Mouse (Mus musculus): ENCODE measurements at regions not wholly inside any gene's neighbourhood (a gene's known extent, or its start where the extent isn't known, plus 50 kb on each side); places are given as distances from the start of the nearest gene placed in this dataset.

DNA sequence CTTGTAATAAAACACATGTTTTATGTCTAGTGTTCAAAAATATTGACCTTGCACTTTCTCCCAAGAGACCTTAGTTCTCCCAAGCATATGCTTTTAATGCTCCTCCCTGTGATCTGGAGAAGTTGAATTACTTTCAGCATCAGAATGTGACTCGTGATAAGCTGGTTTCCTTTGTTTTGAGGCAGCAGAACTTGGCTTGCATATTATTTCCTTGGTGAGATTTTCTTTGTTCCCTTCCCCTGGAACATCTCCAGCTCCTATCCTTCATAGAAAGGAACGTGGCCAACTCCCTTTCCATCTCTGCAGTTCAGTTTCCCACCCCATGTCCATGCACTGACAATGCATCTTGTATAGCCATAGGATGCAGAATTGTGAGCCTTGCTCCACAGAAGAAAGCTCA, 1292.0 kb upstream of the Flrt2 start:
- no peak for ATAC-seq (ENCODE audit: low FRiP score)
- Histone ChIP-seq H3K4me3 (replicated peaks) (no peak overlapping the region), H3K4me1 (no peaks in the 10 kb centered on the region), H3K27ac (no peak overlapping the region), H3K9me3 (no peaks in the 10 kb centered on the region), H3K27me3 (no peaks in the 10 kb centered on the region), H3K4me2 (no peak overlapping the region), H3K36me3 (replicated peaks) (no peaks in the 10 kb centered on the region), H3K9ac (no peak overlapping the region)
- 64% methylated on average over 2 of the region's 2 CpGs for WGBS

DNA sequence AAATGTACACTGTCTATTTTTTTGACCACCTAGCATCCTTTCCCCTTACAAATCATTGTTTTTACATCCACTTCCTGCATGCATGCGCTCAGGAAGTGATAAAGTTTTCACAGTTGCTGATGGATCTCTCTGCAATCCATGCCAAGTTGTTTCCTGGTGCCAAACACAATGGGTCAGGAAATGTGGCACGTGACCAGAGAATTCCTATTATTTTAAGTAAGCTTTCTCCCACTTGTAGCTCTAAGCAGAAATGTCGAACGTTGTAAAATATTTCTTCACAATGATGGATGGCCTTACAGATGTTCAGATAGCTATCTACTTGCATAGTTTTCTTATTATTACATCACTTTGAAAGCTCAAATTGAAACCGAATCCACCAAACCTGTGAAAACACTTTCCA, 1271.1 kb upstream of the Flrt2 start:
- WGBS: 87% methylated on average over 5 of the region's 5 CpGs
- Histone ChIP-seq H3K27ac (no peak overlapping the region), H3K9ac (no peak overlapping the region)

DNA sequence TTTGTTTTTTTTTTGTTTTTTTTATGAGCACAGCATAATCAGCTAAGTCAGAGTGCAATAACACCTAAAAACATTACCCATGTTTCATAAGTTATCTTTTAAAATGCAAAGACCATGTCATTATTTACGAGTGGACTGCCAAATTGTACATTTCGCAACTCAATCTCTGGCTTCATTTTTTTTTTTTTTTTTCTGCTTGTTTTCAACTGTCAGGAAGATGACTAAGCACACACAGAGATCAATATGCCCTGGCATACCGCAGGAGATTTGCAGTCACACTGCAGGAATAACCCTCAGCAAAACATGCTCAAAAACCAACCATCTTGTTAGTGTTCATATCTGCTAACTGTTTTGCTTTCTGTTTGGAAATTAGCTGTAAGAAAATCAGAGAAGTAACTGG, 1270.3 kb upstream of the Flrt2 start:
- 81% methylated on average over 3 of the region's 3 CpGs for WGBS
- no peak overlapping the region for H3K27ac ChIP-seq

More for the DNA sequence above, 1271.1 kb upstream of the Flrt2 start:
- Histone ChIP-seq H3K36me3 (replicated peaks) (no peaks in the 10 kb centered on the region), H3K9me3 (no peaks in the 10 kb centered on the region), H3K4me1 (peaks cover 10% of the 10 kb centered on the region; the same call in 1 of the 2 replicates), H3K4me3 (replicated peaks) (no peak overlapping the region), H3K27me3 (no peaks in the 10 kb centered on the region), H3K4me2 (no peak overlapping the region)
- ATAC-seq (ENCODE audit: low FRiP score): no peak

DNA sequence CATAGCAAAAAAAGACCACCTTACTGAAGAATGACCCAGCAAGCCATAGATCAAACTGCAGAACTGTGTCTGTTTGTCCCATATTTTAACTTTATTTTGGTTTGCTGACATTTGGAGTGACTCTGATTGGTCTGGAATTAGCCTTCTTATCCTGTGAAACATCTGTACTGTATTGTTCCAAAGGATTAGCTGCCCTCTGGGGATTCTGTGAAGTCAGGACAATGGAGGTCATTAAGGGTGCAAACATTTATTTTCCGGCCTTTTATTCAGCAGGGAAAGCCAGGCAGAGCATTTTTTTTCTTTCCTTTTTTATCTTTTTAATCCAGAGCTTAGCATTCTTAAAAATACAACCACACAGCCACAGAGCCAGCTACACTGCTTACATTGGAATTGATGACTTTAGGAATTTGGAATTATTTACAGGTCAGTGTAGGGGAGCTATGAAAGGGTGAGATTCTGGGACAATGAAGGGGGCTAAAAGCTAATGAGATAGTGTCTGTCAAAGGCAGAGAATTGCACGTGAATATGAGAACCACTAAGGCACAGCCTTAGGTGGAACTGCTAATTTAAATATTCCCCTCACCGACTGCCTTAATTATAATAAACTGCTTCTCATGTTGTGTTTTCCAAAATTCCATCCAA, 1267.6 kb upstream of the Flrt2 start:
- no peak overlapping the region for H3K27ac ChIP-seq
- ATAC-seq (ENCODE audit: low FRiP score): 0 out of 2 replicates have a peak, but pooled peaks have one; percentile 41
- H3K4me3 ChIP-seq (replicated peaks): no peak overlapping the region
- H3K9me3 ChIP-seq: no peaks in the 10 kb centered on the region
- H3K4me1 ChIP-seq: peaks cover 10% of the 10 kb centered on the region; the same call in 1 of the 2 replicates
- no peaks in the 10 kb centered on the region for H3K36me3 ChIP-seq (replicated peaks)
- H3K9ac ChIP-seq: no peak overlapping the region
- peaks cover 5% of the 10 kb centered on the region for H3K27me3 ChIP-seq
- no peak overlapping the region for H3K4me2 ChIP-seq
- WGBS: 3% methylated on average over 3 of the region's 3 CpGs

More for the DNA sequence above, 1270.3 kb upstream of the Flrt2 start:
- no peaks in the 10 kb centered on the region for H3K9me3 ChIP-seq
- H3K4me3 ChIP-seq (replicated peaks): no peak overlapping the region
- H3K36me3 ChIP-seq (replicated peaks): no peaks in the 10 kb centered on the region
- no peak overlapping the region for H3K4me2 ChIP-seq
- H3K4me1 ChIP-seq: peaks cover 10% of the 10 kb centered on the region; the same call in 1 of the 2 replicates
- H3K27me3 ChIP-seq: peaks cover 1% of the 10 kb centered on the region; the same call in 1 of the 2 replicates
- no peak for ATAC-seq (ENCODE audit: low FRiP score)
- H3K9ac ChIP-seq: no peak overlapping the region

DNA sequence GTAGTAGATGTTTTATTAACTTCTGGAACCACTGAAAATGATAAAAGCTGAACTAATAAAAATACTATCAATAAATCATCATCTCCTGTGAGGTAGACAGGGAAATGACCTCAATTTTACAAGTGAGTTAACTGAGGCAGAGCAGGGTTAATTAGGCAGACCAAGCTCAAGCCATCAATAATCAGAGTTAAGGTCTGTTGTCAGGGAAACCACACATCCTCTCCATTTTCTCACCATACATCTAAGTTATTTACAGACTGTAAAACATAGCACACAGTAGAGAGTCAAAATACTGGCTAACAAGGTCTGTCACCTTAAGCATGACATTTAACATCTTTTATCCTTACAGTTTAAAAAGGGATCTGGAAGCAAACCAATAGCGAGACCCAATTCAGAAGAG, 1242.5 kb upstream of the Flrt2 start:
- H3K4me3 ChIP-seq (replicated peaks): no peak overlapping the region
- H3K9me3 ChIP-seq: no peaks in the 10 kb centered on the region
- no peak overlapping the region for H3K27ac ChIP-seq
- H3K4me2 ChIP-seq: no peak overlapping the region
- no peaks in the 10 kb centered on the region for H3K4me1 ChIP-seq
- WGBS: 88% methylated on average over 1 of the region's 1 CpGs
- no peaks in the 10 kb centered on the region for H3K27me3 ChIP-seq
- no peak overlapping the region for H3K9ac ChIP-seq
- H3K36me3 ChIP-seq (replicated peaks): no peaks in the 10 kb centered on the region
- ATAC-seq (ENCODE audit: low FRiP score): no peak

DNA sequence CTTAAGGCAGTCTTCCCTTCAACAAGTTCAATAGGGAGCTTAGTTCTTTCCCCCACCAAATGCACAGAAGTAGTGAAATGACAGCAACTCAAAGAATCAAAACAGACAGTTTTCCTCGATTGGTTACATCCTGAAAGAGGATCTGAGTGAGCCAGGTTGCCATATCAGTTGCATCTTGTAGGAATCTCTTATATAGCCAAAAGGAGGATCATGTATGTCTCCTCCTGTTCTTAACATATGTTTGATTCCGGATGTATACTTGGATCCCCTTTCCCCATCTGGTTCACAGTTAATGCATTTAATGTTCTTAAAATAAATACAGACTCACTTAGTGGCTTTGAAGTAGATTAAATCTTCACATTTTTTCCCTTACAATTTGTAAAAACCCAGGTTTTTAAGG, 1224.0 kb upstream of the Flrt2 start:
- no peak overlapping the region for H3K4me2 ChIP-seq
- no peaks in the 10 kb centered on the region for H3K9me3 ChIP-seq
- H3K9ac ChIP-seq: no peak overlapping the region
- H3K27me3 ChIP-seq: no peaks in the 10 kb centered on the region
- no peaks in the 10 kb centered on the region for H3K36me3 ChIP-seq (replicated peaks)
- 71% methylated on average over 2 of the region's 2 CpGs for WGBS
- no peak overlapping the region for H3K4me3 ChIP-seq (replicated peaks)
- no peak overlapping the region for H3K27ac ChIP-seq
- ATAC-seq (ENCODE audit: low FRiP score): no peak
- H3K4me1 ChIP-seq: no peaks in the 10 kb centered on the region

DNA sequence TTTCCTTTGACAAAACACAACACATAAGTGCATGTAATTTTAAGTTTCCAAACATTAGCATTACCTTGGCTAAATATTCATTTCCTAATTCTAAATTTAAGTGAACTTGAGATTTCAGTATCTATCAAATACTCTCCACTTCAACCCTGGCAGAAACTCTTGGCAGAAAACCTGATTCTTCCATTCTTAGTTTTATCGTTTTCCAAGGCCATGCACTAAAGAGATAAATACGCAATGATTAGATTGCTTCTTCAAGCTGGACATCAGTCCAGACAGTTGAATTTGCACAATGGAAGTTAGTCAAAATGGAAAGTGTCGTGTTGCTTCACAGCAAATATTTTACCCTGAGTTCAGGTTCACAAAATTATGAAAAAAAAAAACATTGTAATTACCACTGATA, 1223.4 kb upstream of the Flrt2 start:
- H3K36me3 ChIP-seq (replicated peaks): no peaks in the 10 kb centered on the region
- no peaks in the 10 kb centered on the region for H3K27me3 ChIP-seq
- no peak for ATAC-seq (ENCODE audit: low FRiP score)
- H3K9me3 ChIP-seq: no peaks in the 10 kb centered on the region
- no peak overlapping the region for H3K4me2 ChIP-seq
- no peaks in the 10 kb centered on the region for H3K4me1 ChIP-seq
- H3K4me3 ChIP-seq (replicated peaks): no peak overlapping the region
- WGBS: 87% methylated on average over 3 of the region's 3 CpGs
- no peak overlapping the region for H3K27ac ChIP-seq
- H3K9ac ChIP-seq: no peak overlapping the region

DNA sequence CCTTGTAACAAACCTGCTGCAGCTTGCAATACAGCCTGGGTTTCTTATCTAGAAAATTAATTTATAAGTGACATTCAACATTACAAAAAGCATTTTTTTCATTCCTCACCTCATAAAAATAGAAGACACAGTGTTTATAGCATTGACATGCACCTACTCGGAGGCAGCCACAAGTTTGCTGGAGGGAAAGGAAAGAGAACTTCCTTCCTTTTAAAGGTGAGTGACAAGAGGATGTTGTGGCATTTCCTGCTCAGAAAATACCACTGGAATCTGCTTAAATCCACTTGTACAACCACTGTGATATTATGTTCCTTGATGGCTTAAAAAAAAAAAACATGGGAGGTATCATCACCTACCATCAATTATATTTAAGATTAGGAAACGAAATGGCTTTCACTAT, 1222.2 kb upstream of the Flrt2 start:
- Histone ChIP-seq H3K4me2 (no peak overlapping the region), H3K4me1 (no peaks in the 10 kb centered on the region), H3K27me3 (no peaks in the 10 kb centered on the region), H3K9ac (no peak overlapping the region), H3K4me3 (replicated peaks) (no peak overlapping the region), H3K36me3 (replicated peaks) (no peaks in the 10 kb centered on the region), H3K9me3 (no peaks in the 10 kb centered on the region), H3K27ac (no peak overlapping the region)
- no peak for ATAC-seq (ENCODE audit: low FRiP score)
- WGBS: 86% methylated on average over 2 of the region's 2 CpGs

DNA sequence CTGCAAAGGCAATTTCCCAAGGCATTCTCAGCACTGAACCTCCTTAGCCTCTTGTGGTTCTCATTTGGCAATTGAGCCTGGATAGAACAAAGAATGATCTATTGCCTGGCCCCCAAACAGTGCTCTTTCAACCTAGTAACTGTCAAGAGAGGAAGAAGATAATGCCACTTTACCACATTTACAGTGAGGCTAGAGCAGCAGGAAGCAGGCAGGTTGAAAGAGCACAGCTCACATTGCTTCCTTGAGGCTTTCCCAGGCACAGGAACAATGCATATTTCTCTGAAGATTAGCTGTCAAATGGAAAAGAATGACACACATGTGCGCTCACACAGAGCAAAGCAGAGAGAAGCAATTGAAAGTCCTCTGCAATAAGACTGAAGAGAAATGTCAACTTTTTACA, 1221.0 kb upstream of the Flrt2 start:
- Histone ChIP-seq H3K9me3 (no peaks in the 10 kb centered on the region), H3K36me3 (replicated peaks) (no peaks in the 10 kb centered on the region), H3K27ac (0 out of 2 replicates have a peak overlapping the region, but pooled peaks have one; percentile 50), H3K4me2 (no peak overlapping the region), H3K4me3 (replicated peaks) (no peak overlapping the region), H3K9ac (no peak overlapping the region), H3K27me3 (no peaks in the 10 kb centered on the region), H3K4me1 (no peaks in the 10 kb centered on the region)
- no peak for ATAC-seq (ENCODE audit: low FRiP score)
- 67% methylated on average over 1 of the region's 1 CpGs for WGBS

DNA sequence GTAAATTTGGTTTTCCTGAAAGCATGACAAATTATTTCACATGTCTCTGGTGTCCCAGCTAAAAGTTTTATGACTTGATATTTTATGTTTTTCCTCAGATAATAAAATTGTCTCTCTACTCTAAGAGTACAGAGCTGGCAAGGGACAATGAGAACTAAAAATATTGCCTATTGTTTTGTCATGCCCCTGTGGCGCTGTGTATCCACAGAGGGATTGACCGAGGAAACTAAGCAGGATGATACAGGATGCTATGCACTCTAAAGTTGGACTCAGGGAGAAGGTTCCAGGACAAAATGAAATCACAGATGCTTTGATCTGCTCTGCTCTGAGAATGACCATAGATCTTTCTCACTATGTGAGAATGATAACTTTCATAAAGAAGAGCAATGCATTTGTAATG, 1203.3 kb upstream of the Flrt2 start:
- Histone ChIP-seq H3K27ac (no peak overlapping the region), H3K4me1 (no peaks in the 10 kb centered on the region), H3K27me3 (no peaks in the 10 kb centered on the region), H3K9me3 (no peaks in the 10 kb centered on the region), H3K36me3 (replicated peaks) (no peaks in the 10 kb centered on the region), H3K4me2 (no peak overlapping the region), H3K4me3 (replicated peaks) (no peak overlapping the region), H3K9ac (no peak overlapping the region)
- ATAC-seq (ENCODE audit: low FRiP score): no peak
- WGBS: 90% methylated on average over 2 of the region's 2 CpGs

DNA sequence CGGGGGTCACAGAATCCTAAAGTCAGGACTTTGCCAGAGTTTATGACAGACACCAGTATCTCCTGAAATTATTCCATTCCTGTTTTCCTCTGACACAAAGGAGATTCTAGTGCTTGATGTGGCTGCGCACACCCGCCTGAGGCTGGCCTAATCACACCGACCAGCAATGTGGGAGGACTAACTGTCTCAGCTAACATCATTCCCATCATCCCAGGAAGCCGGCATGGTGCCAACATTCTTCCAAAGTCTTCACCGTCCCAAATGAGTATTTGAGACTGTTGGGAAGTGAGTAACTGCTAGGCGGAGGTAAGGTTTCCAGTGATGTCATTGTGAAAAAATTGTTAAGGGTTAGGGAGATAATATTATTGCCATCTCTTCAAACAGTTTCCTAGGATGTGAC, 1183.9 kb upstream of the Flrt2 start:
- WGBS: 78% methylated on average over 7 of the region's 7 CpGs
- Histone ChIP-seq H3K36me3 (replicated peaks) (no peaks in the 10 kb centered on the region), H3K9me3 (no peaks in the 10 kb centered on the region), H3K27me3 (no peaks in the 10 kb centered on the region), H3K27ac (no peak overlapping the region), H3K4me3 (replicated peaks) (no peak overlapping the region), H3K4me2 (no peak overlapping the region), H3K9ac (no peak overlapping the region), H3K4me1 (no peaks in the 10 kb centered on the region)
- ATAC-seq (ENCODE audit: low FRiP score): peak; percentile 39; the same call in 1 of the 2 replicates

DNA sequence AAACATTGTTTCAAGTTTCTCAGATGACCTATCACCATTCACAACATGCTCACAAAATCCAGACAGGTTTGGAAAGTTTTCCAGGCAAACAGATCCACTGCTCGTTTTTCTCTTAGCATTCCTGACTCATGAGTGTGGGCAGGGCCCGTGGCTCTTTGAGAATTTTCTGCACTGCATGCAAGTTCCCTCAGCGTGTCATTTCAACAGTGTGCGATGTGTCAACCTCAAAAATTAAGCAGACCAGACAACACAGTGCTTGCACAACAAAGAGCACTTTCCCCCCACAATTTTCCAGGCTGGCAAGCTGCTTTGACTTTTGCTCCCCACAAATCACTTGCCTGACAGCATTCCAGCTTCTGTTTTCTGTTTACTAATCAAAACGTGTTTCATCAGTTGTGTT, 1182.2 kb upstream of the Flrt2 start:
- H3K36me3 ChIP-seq (replicated peaks): no peaks in the 10 kb centered on the region
- no peaks in the 10 kb centered on the region for H3K4me1 ChIP-seq
- WGBS: 60% methylated on average over 5 of the region's 5 CpGs

DNA sequence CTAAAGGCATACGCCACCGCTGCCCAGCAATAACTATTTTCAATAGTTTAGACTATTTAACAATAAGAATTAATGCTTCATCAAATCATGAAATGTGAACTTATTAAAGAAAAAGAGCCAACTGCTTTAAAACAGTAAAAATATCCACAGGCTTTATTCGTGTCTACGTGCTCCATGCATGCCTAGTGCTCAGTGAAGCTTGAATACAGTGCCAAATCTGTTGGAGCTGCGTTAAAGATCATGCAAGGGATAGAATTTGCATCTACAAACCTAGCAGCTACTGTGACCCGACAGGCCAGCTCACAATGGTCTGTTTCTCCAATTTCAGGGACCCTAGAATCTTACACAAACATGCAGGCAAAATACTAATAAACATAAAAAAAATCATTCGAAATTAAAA, 1147.3 kb upstream of the Flrt2 start:
- no peak overlapping the region for H3K4me3 ChIP-seq (replicated peaks)
- H3K27me3 ChIP-seq: no peaks in the 10 kb centered on the region
- no peaks in the 10 kb centered on the region for H3K36me3 ChIP-seq (replicated peaks)
- no peak for ATAC-seq (ENCODE audit: low FRiP score)
- no peaks in the 10 kb centered on the region for H3K9me3 ChIP-seq
- no peak overlapping the region for H3K9ac ChIP-seq
- no peak overlapping the region for H3K4me2 ChIP-seq
- H3K27ac ChIP-seq: no peak overlapping the region
- H3K4me1 ChIP-seq: no peaks in the 10 kb centered on the region
- WGBS: 78% methylated on average over 7 of the region's 7 CpGs

More for the DNA sequence above, 1182.2 kb upstream of the Flrt2 start:
- H3K27me3 ChIP-seq: no peaks in the 10 kb centered on the region
- H3K4me2 ChIP-seq: no peak overlapping the region
- ATAC-seq (ENCODE audit: low FRiP score): no peak
- H3K9me3 ChIP-seq: no peaks in the 10 kb centered on the region
- H3K27ac ChIP-seq: no peak overlapping the region
- H3K4me3 ChIP-seq (replicated peaks): no peak overlapping the region
- no peak overlapping the region for H3K9ac ChIP-seq
